Mouse (Mus musculus) E14TG2a.4 (cell line): ENCODE results near the gene Ky.

ENCODE experiments used
- H3K27me3 ChIP-seq: 2 replicates; pipeline ENCODE4 v1.6.1; 2014; ENCODE audit warnings: low read length, control low read depth; ENCODE audit not compliant: insufficient read depth
- H3K36me3 ChIP-seq: 2 replicates; pipeline ENCODE4 v1.6.1; 2014; ENCODE audit warnings: low read length, control low read depth; ENCODE audit not compliant: insufficient read depth
- H3K4me1 ChIP-seq: replicated peaks from 2 replicates; pipeline ENCODE4 v1.6.1; 2014; ENCODE audit warnings: low read depth, low read length, control low read depth
- H3K4me3 ChIP-seq: replicated peaks from 2 replicates; pipeline ENCODE4 v1.5.1; 2014; ENCODE audit warnings: mild to moderate bottlenecking, low read length
- H3K9me3 ChIP-seq: 2 replicates; pipeline ENCODE4 v1.6.1; 2014; ENCODE audit warnings: low read length, control low read depth
- CTCF ChIP-seq: conservative IDR thresholded peaks from 2 replicates; pipeline ENCODE4 v1.5.1; 2014; ENCODE audit warnings: low read length
- NANOG ChIP-seq: IDR thresholded peaks from 2 replicates; pipeline ENCODE4 v1.6.1; 2014; ENCODE audit warnings: borderline replicate concordance, low read length, mixed read lengths
- POU5F1 ChIP-seq: IDR thresholded peaks from 2 replicates; pipeline ENCODE4 v1.6.1; 2014; ENCODE audit warnings: low read length, borderline replicate concordance

Gene Ky

DNA sequence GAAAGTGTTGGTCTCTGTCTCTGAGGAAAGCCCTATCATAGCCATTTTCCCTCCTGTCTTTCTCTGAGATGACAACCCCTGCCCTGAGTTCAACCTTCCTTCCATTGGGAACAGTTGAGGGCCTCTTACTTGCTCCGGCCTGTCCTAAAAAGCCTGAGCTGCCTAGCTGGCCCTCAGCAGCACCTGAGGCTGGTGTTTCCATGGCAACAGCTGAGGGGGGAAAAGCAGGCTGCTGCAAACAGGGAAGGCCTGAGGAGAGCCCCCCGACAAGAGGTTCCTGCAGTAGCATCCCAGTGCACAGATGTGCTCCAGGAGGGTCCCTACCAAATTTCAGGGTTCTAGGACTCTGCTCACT is 38.2 kb downstream of the Ky start:
- peaks cover 14% of the 10 kb centered on the region for H3K9me3 ChIP-seq
- H3K4me3 ChIP-seq = no peak overlapping the region
- TF ChIP-seq POU5F1 = no peak
- no peak for TF ChIP-seq CTCF
- no peak for TF ChIP-seq NANOG

DNA sequence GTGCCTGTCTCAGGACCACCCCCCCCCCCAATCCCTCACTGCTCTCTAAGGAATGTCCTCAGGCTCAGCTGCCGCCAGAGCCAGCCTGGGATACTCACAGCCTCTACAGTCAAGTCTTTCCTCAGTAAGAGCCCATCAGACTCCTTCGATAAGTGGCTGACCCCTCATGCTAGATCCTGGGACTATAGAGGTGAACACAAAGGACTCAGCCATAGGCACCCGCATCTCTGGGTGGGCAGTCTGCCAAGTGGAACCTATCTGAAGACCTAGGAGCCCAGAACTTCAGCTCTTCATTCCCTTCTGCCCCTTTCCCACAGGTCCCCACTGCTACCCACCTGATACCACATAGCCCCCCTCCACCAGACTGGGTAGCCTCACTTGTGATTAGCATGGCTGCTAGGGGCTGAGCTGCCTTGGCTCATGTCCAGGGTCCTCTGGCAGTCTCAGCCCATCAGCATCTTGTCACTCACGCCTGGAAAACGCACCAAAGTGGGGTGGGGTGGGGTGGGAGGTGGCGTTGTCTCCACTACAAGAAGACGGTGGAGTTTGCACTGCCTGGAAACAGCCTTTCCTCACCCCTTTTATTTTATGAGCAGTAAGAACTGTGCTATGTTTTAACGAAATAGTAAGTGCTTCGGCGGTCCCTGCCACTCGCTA is 38.7 kb downstream of the Ky start:
- H3K4me3 ChIP-seq = 0 out of 2 replicates have a peak overlapping the region, but pooled peaks have one; percentile 69
- peaks cover 14% of the 10 kb centered on the region for H3K9me3 ChIP-seq
- peaks cover 38% of the 10 kb centered on the region for H3K27me3 ChIP-seq
- no peaks in the 10 kb centered on the region for H3K36me3 ChIP-seq
- TF ChIP-seq CTCF = no peak
- TF ChIP-seq POU5F1 = no peak
- no peak for TF ChIP-seq NANOG
- H3K4me1 ChIP-seq = peaks cover 9% of the 10 kb centered on the region; the same call in 1 of the 2 replicates

More for the DNA sequence above, 38.2 kb downstream of the Ky start:
- Histone ChIP-seq H3K36me3 (no peaks in the 10 kb centered on the region), H3K27me3 (peaks cover 38% of the 10 kb centered on the region), H3K4me1 (peaks cover 9% of the 10 kb centered on the region; the same call in 1 of the 2 replicates)

DNA sequence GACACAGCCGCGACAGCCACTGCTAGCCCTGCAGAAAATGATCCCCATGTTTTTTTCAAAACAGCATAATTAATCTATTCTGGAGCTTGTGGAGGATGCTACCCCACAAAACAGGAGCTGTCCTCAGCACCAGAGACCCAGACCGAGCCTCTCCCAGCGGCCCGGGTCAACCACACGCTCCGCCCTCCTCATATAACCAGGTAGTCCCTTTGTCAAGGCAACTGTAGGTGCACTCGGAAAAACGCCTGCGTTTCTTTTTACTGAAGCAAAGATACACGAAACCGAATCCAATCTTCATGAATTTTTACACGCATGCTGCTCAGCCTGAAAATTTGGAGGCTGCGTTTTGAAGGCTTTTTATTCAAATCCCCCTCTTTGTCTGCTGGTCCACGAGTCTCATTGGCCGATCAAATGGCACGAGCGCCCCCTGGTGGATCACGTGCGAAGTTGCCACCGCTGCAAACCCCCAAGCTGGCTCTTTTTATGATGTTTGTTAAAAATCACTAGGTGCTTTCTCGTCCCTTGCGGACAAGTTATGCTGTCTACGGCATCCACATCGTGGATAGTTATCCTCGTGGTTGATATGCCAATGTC is 39.3 kb downstream of the Ky start:
- Histone ChIP-seq H3K4me3 (peak overlapping the region; percentile 69), H3K9me3 (peaks cover 14% of the 10 kb centered on the region), H3K4me1 (peaks cover 9% of the 10 kb centered on the region; the same call in 1 of the 2 replicates), H3K36me3 (no peaks in the 10 kb centered on the region), H3K27me3 (peaks cover 38% of the 10 kb centered on the region)
- TF ChIP-seq NANOG (no peak), CTCF (peak; percentile 88)

DNA sequence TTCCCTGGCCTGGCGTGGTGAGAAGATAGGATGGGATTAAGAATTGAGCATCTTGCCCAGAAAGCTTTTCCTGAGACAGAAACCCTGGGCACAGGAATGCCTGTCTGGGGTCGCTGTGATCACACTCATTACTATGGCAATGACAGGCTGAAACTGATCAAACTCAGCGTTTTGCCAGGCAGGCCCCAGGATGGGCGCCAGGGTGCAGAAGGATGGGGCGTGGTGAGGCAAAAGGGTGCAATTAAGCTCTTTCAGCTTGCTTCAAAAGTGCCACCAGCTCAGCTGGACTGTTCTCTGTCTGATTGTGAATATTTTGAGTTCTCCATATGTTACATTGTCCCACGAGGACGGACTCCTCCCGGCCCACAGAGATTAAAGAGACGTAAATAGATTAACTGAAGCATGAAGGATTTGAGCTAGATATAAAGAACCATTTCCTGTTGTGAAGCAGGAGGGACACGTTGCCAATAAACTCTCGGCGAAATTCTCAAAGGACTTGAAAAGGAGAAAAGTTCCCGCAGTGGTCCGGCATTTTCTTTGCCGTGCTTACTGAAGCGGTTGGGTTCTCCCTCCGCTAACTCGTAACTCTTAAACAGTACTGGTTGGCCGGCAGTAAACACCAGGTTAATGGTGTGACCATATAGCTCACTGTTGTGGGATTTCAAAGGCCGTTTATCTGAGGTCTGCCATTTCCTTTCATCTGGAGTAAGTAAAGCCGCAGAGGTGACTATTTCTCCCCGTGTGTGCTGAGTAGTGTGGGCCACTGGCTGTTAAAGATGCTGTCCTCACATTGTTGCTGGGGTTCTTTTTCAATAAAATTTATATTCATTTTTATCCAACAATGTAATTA is 40.1 kb downstream of the Ky start:
- peaks cover 9% of the 10 kb centered on the region; the same call in 1 of the 2 replicates for H3K4me1 ChIP-seq
- H3K4me3 ChIP-seq = peak overlapping the region; percentile 69
- peaks cover 40% of the 10 kb centered on the region for H3K27me3 ChIP-seq
- no peak for TF ChIP-seq POU5F1
- peaks cover 14% of the 10 kb centered on the region for H3K9me3 ChIP-seq
- no peaks in the 10 kb centered on the region for H3K36me3 ChIP-seq

DNA sequence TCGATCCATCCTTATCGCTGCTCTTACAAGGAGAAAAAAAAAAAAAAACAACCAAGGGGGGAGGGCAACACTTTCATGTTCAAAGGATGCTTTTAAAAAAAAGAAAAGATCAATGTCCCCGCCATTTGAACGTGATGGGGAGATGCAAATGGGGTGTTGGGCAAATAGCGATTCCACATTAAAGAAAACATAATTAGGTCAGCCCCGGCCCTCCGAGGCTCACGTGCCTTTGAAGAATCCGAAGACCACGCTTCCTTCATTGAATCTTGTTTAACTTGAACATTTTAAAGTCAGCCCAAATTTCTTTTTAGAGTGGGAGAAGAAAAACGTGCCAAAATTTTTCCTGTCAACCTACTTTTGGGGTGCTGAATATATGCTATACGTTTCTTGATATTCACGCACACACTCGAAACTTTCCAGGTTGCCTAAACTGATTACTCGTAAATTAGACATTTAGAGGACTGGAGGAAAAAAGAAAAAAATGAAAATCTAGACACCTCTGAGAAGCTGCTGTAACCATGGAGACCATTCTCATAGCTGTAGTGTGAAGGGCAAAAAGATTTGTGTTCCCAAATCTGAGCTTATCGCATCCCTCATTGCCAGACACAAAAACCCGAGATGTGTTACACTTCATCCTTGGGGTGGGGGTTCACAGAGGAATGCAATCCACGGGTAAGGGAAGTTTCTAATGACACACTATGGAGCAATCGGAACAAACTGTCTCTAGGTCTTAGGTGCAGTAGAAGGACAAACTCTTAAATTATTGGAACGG is 40.9 kb downstream of the Ky start:
- Histone ChIP-seq H3K36me3 (no peaks in the 10 kb centered on the region), H3K9me3 (peaks cover 14% of the 10 kb centered on the region), H3K4me1 (peaks cover 9% of the 10 kb centered on the region; the same call in 1 of the 2 replicates), H3K27me3 (peaks cover 38% of the 10 kb centered on the region), H3K4me3 (no peak overlapping the region)
- no peak for TF ChIP-seq NANOG
- TF ChIP-seq POU5F1 = no peak
- TF ChIP-seq CTCF = no peak

DNA sequence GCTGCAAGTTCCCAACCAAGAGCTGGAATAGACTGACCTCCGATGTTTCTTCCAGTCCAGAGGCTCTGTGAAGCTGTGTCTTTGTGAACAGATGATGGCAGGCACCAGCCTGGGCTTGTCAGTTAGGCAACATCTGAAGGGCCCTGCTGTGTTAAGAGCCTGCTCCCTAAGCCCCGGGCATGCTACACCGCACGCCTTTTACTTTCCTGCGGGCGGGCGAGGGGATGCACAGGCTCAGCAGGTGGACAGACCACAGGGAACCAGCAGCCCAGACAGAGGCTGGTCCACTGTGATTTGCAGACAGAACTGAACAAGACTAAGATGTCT is 41.4 kb downstream of the Ky start:
- H3K27me3 ChIP-seq = peaks cover 38% of the 10 kb centered on the region
- H3K4me3 ChIP-seq = no peak overlapping the region
- TF ChIP-seq CTCF (no peak), NANOG (no peak), POU5F1 (no peak)
- H3K9me3 ChIP-seq = peaks cover 9% of the 10 kb centered on the region
- peaks cover 9% of the 10 kb centered on the region; the same call in 1 of the 2 replicates for H3K4me1 ChIP-seq
- no peaks in the 10 kb centered on the region for H3K36me3 ChIP-seq

DNA sequence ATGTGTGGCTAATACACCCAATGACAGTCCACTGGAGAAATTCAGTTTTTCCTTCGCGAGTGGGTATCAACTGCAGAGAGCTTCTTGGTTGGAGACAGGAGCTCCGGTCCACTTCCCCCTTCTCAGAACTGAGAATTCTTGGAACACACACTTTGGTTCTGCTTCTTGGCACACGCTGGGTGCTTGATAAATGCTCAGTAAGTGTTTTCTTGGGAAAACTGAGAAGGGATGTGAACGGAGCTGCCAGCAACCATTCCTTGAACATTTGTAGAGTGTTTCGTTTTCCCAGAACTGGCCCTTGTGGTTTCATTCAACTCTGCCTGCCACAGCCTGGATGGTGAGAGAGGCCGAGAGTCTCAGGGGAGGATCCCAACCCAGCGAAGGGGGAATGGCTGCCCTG is 43.7 kb downstream of the Ky start:
- Histone ChIP-seq H3K27me3 (peaks cover 26% of the 10 kb centered on the region; the same call in 1 of the 2 replicates), H3K4me3 (no peak overlapping the region), H3K9me3 (no peaks in the 10 kb centered on the region), H3K36me3 (no peaks in the 10 kb centered on the region), H3K4me1 (peaks cover 8% of the 10 kb centered on the region; the same call in 1 of the 2 replicates)
- no peak for TF ChIP-seq CTCF
- no peak for TF ChIP-seq POU5F1

DNA sequence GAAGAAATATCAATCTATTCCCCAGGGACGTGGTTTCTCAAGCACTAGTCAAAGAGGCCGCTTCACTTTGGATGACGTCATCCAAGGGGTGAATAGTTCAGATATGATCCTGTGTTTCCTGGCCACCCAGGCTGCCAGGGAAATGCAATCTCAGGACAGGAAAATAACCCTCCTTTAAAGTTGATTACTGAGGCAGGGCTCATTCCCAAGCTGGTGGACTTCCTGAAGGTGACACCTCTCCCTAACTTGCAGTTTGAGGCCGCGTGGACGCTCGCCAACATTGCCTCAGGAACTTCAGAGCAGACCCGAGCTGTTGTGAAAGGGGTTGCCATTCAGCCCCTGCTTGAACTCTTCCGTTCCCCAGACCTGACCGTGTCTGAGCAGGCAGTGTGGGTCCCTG is 46.2 kb downstream of the Ky start:
- no peak for TF ChIP-seq CTCF
- no peak for TF ChIP-seq POU5F1
- TF ChIP-seq NANOG = no peak
- peaks cover 27% of the 10 kb centered on the region for H3K27me3 ChIP-seq
- H3K36me3 ChIP-seq = no peaks in the 10 kb centered on the region
- H3K4me3 ChIP-seq = no peak overlapping the region
- no peaks in the 10 kb centered on the region for H3K9me3 ChIP-seq
- no peaks in the 10 kb centered on the region; the same call in 1 of the 2 replicates for H3K4me1 ChIP-seq
